Mouse (Mus musculus) kidney, embryonic 16.5 days (tissue): Measurements from ENCODE around the gene Pnpla5. TPM values are rescaled to one million over a fixed set of nuclear protein-coding genes. Genes with fewer than 3 reads are reported as not detected.

Experiments used
- ATAC-seq: fragments of 200-750 bp; cut with Nextera tagmentation; 2 replicates; pipeline ENCODE4 v1.8.0; 2017; ENCODE audit warnings: moderate TSS enrichment; ENCODE audit not compliant: low FRiP score, low TSS enrichment
- H3K27ac ChIP-seq: fragments of 300-500 bp; sonication (generic); 2 replicates; pipeline ENCODE4 v1.5.1; 2014; ENCODE audit warnings: low read length
- H3K27me3 ChIP-seq: fragments of 300-500 bp; sonication (generic); 2 replicates; pipeline ENCODE4 v1.6.1; 2014; ENCODE audit warnings: low read length, control low read depth, mixed read lengths; ENCODE audit not compliant: insufficient read depth
- H3K36me3 ChIP-seq: fragments of 300-500 bp; sonication (generic); 2 replicates; pipeline ENCODE4 v1.6.1; 2014; ENCODE audit warnings: low read length, control low read depth, mixed read lengths; ENCODE audit not compliant: insufficient read depth
- H3K4me1 ChIP-seq: fragments of 300-500 bp; sonication (generic); 2 replicates; pipeline ENCODE4 v1.6.1; 2014; ENCODE audit warnings: low read length, control low read depth, mixed read lengths; ENCODE audit not compliant: insufficient read depth
- H3K4me2 ChIP-seq: fragments of 300-500 bp; sonication (generic); replicated peaks from 2 replicates; pipeline ENCODE4 v1.6.1; 2014; ENCODE audit warnings: low read depth, low read length
- H3K4me3 ChIP-seq: fragments of 300-500 bp; sonication (generic); 2 replicates; pipeline ENCODE4 v1.5.1; 2014; ENCODE audit warnings: mild to moderate bottlenecking, low read length
- H3K9ac ChIP-seq: fragments of 300-500 bp; sonication (generic); replicated peaks from 2 replicates; pipeline ENCODE4 v1.6.1; 2014; ENCODE audit warnings: low read length
- H3K9me3 ChIP-seq: fragments of 300-500 bp; sonication (generic); 2 replicates; pipeline ENCODE4 v1.6.1; 2016; ENCODE audit warnings: low read length, control low read depth
- WGBS: fragments of 180-500 bp; shearing (Covaris S2); extraction: QIAGEN DNeasy Blood & Tissue Kit; methylation state at CpG from one replicate; pipeline ENCODE4 v1.1.7; 2014; 5-methylcytosine and 5-hydroxymethylcytosine counted together
- microRNA-seq: library from miRNA; unstranded; fragments of <30 nt; microRNA quantifications from one replicate; pipeline ENCODE4, GENCODE M21; 2016
- polyA plus RNA-seq: library from polyadenylated mRNA; unstranded; fragments of >200 nt; fragmentation: Nextera tagmentation; extraction: Ambion mirVana; gene quantifications from 2 replicates; pipeline ENCODE4 v1.2.1, GENCODE M21; 2015

Gene Pnpla5
- polyA plus RNA-seq, 1 experiment from 2014 or later = not detected

- H3K4me1 ChIP-seq = no peaks in the 10 kb centered on the region
- ATAC-seq = no peak
- WGBS = 10% methylated on average over 14 of the region's 15 CpGs
- H3K36me3 ChIP-seq = no peaks in the 10 kb centered on the region
- no peak overlapping the region for H3K27ac ChIP-seq
- H3K4me3 ChIP-seq = no peak overlapping the region
- H3K9ac ChIP-seq = no peak overlapping the region
- peaks cover 41% of the 10 kb centered on the region for H3K27me3 ChIP-seq
- H3K9me3 ChIP-seq = no peaks in the 10 kb centered on the region
- H3K4me2 ChIP-seq = no peak overlapping the region
These were observed 48.9 kb downstream of the Pnpla5 start for GRCm38 (mm10) chr15:84073911-84074704.

GRCm38 (mm10) chr15:84073058-84073457 lies 49.9 kb downstream of the Pnpla5 start:
- Histone ChIP-seq H3K4me2 (no peak overlapping the region), H3K4me3 (no peak overlapping the region), H3K9ac (no peak overlapping the region), H3K36me3 (no peaks in the 10 kb centered on the region), H3K9me3 (no peaks in the 10 kb centered on the region), H3K27me3 (peaks cover 52% of the 10 kb centered on the region), H3K27ac (no peak overlapping the region), H3K4me1 (no peaks in the 10 kb centered on the region)
- 17% methylated on average over 8 of the region's 8 CpGs for WGBS
- no peak for ATAC-seq

- no peak for ATAC-seq
- Histone ChIP-seq H3K9ac (no peak overlapping the region), H3K4me2 (no peak overlapping the region), H3K36me3 (no peaks in the 10 kb centered on the region), H3K9me3 (no peaks in the 10 kb centered on the region), H3K27ac (no peak overlapping the region), H3K4me1 (no peaks in the 10 kb centered on the region), H3K4me3 (no peak overlapping the region), H3K27me3 (peaks cover 58% of the 10 kb centered on the region)
- WGBS = 25% methylated on average over 7 of the region's 7 CpGs
These were observed 50.7 kb downstream of the Pnpla5 start for GRCm38 (mm10) chr15:84072226-84072625.

- Histone ChIP-seq H3K9me3 (peaks cover 6% of the 10 kb centered on the region), H3K9ac (no peak overlapping the region), H3K27me3 (peaks cover 68% of the 10 kb centered on the region), H3K27ac (no peak overlapping the region), H3K4me3 (no peak overlapping the region), H3K36me3 (no peaks in the 10 kb centered on the region), H3K4me2 (peak overlapping the region; percentile 4; the same call in 1 of the 2 replicates), H3K4me1 (no peaks in the 10 kb centered on the region)
- WGBS = under 1% methylated on average over 13 of the region's 13 CpGs
- ATAC-seq = no peak
These were observed 52.8 kb downstream of the Pnpla5 start for GRCm38 (mm10) chr15:84070116-84070676.

- WGBS = 5% methylated on average over 16 of the region's 16 CpGs
- no peak for ATAC-seq
These were observed 53.4 kb downstream of the Pnpla5 start for GRCm38 (mm10) chr15:84069455-84070050.

GRCm38 (mm10) chr15:84065701-84066100 lies 57.3 kb downstream of the Pnpla5 start:
- Histone ChIP-seq H3K9ac (no peak overlapping the region), H3K36me3 (no peaks in the 10 kb centered on the region), H3K4me3 (no peak overlapping the region), H3K27ac (no peak overlapping the region), H3K4me1 (no peaks in the 10 kb centered on the region), H3K9me3 (peaks cover 6% of the 10 kb centered on the region), H3K27me3 (peaks cover 59% of the 10 kb centered on the region), H3K4me2 (no peak overlapping the region)
- WGBS = 68% methylated on average over 4 of the region's 4 CpGs
- ATAC-seq = no peak

More at GRCm38 (mm10) chr15:84069455-84070050, 53.4 kb downstream of the Pnpla5 start:
- peak overlapping the region; percentile 4; the same call in 1 of the 2 replicates for H3K4me2 ChIP-seq
- peaks cover 74% of the 10 kb centered on the region for H3K27me3 ChIP-seq
- no peaks in the 10 kb centered on the region for H3K36me3 ChIP-seq
- no peak overlapping the region for H3K9ac ChIP-seq
- H3K4me3 ChIP-seq = no peak overlapping the region
- H3K4me1 ChIP-seq = no peaks in the 10 kb centered on the region
- no peak overlapping the region for H3K27ac ChIP-seq
- H3K9me3 ChIP-seq = peaks cover 6% of the 10 kb centered on the region

- Histone ChIP-seq H3K9me3 (peaks cover 6% of the 10 kb centered on the region), H3K4me2 (peak within 1 kb of the TSS; percentile 40), H3K27me3 (peaks cover 54% of the 10 kb centered on the region), H3K4me1 (no peaks in the 10 kb centered on the region), H3K36me3 (no peaks in the 10 kb centered on the region), H3K4me3 (peak within 1 kb of the TSS; percentile 23), H3K9ac (no peak within 1 kb of the TSS), H3K27ac (no peak within 1 kb of the TSS)
- ATAC-seq = peak; percentile 42; the same call in 1 of the 2 replicates
- 2% methylated on average over 23 of the region's 29 CpGs for WGBS
These were observed 57.8 kb downstream of the Pnpla5 start, which contains the start of gene Efcab6 for GRCm38 (mm10) chr15:84065140-84065539. Gene Efcab6, minus strand, starts transcription at chr15:84065379.

Small RNA genes lying within 50 kb of the gene (microRNA-seq; reads per million reads assigned to microRNA genes)
- not detected for gene Mir6392

Other genes starting within 250 kb of the Pnpla5 start
- gene Efcab6, start 57.8 kb downstream of the Pnpla5 start, polyA plus RNA-seq = 0.16 and 0.17 TPM in 2 replicates
- 0.65 and 1.3 TPM in 2 replicates for gene Sult4a1, start 17.4 kb downstream of the Pnpla5 start, polyA plus RNA-seq
- 0.53 and 1.1 TPM in 2 replicates for gene Pnpla3, start 44.7 kb upstream of the Pnpla5 start, polyA plus RNA-seq
- 136 and 143 TPM in 2 replicates for gene Samm50, start 69.1 kb upstream of the Pnpla5 start, polyA plus RNA-seq
- 3.1 and 3.5 TPM in 2 replicates for gene Parvb, start 108.9 kb upstream of the Pnpla5 start, polyA plus RNA-seq
- 1.6 and 2.1 TPM in 2 replicates for gene Parvg, start 200.9 kb upstream of the Pnpla5 start, polyA plus RNA-seq